Mouse (Mus musculus): ENCODE measurements around the gene Edar.

Gene Edar

DNA sequence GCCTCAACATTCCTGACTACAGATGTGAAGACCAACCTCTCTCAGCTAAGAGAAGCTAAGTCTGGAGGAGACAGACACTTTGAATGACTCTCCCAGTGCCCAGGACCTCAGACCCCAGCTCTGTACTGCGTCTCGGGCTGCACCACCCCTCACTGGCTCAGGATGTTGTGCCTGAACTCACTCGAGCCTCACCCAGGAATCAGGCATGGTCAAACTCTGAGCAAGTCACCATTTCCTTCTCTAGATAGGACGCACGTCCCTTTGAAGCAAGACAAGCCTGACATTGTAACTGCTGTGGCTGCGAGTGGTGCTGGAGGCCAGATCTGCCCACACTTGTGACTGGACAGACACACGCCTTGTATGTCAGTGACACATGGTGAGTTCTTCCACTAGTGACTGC, 73.5 kb downstream of the Edar start:
- DNase-seq (ENCODE audit: low read depth) = no peak

DNA sequence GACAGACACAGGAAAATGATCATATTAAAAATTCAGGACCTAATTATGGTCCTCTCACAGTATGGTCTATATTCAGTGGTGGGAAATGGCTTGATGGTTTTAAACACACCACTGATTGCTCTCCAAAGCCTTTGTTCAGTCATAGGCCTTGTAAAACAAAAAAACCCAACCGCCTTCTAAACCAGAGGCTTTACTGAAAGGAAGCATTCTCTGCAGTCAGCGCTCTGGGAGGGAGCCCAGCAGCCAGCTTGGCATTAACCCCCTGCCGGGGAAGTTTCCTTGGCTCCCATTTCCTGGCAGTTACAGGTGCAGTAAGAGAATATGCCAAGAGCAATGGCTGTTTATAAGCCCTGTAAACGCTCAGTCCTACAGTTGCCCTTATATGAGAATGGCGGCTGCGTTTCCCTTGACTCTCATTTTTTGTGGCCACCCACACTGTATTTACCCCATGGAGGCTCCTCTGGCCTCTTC, 74.0 kb downstream of the Edar start:
- no peak for DNase-seq (ENCODE audit: low read depth)

GRCm38 (mm10) chr10:58600983-58601382, 74.5 kb downstream of the Edar start:
- no peak for DNase-seq (ENCODE audit: low read depth)

DNA sequence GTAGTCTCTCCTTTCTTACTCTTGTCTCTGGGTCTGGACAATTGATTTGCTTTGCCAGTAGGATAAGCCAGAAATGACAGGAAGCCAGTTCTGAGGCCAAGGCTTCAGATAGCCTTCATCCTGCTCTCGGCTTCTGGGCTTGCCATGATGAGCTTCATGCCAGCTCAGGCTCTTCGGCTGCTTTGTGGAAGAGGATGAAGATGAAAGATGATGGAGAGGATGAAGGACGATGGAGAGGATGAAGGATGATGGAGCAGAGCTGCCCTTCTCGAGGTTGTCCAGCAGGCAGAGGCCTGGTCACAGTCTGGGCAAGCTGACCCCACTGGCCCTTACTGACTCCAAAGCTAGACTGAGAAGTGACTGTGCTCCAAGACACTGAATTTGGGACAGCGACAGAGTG, 75.3 kb downstream of the Edar start:
- DNase-seq (ENCODE audit: low read depth) = no peak

- DNase-seq (ENCODE audit: low read depth) = no peak
These were observed 79.6 kb downstream of the Edar start for GRCm38 (mm10) chr10:58595821-58596220.

DNA sequence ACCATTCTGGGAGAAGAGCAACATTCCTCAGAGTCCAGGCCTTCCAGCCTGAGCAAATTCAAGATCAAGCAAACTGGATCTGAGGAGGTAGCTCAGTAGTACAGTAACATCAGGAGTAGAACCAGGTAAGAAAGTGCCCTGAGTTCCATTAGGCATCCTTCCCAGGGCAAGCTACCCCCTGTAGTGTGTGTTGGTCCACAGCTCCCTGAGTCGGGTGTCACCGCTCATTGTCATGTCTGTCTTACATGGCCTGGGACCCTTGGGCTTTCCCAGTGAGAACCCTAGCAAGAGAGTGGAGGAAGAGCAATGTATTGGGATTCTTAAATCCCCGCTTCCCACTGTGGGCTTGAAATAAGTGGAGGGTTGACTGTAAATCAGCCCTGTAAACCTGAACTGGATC, 80.3 kb downstream of the Edar start:
- no peak for DNase-seq (ENCODE audit: low read depth)

DNA sequence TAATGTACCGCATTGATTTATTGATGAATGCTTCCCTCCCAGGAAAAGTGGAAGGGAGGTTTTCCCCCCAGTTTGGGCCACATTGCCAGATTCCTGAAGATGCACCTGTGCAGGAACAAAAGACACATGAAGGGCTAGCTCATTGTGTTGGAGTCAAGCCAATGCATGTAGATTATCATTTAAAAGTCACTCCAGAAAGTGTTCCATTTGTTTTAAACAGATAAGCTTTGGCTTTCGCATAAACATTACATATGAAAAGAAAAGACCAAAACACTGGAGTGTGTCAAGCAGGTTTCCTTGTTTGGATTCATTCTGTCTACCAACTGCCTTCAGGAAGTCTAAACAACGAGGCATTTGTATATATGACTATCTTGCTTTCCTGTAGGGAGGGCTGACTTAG, 81.0 kb downstream of the Edar start:
- no peak for DNase-seq (ENCODE audit: low read depth)

DNA sequence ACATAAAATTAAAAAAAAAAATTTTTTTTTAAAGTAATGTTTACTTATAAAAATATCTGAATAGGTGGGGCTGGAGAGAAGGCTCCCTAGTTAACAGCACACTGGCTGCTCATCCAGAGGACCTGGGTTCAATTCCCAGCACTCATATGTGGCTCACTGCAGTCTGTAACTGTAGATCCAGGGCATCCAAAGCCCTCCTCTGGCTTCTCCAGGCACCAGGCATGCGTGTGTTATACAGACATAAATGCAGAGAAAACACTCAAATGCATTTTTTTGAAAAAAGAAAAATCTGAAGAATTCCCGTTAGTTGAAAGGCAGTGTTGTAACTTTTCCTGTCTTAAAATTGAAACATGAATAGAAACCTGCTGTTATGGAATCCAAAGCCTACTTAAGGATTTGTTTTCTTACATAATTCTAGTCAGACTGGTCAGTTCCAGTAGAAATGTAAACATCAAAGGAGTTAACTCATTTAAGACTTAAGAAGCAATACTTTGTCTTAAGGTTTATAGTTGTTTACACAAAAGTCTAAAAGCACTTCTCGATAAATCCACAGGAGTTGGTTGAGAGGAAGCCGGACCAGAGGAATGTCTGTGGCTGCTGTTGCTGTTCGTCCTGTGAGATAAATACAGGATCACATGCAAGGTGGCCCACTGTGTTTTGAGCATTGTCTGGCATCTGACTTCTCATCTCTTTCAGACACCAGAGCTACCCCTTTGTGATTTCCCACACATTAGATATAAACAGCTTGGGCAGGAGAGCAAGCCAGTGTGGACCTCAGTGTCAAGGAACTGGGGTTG, 89.8 kb downstream of the Edar start:
- DNase-seq (ENCODE audit: low read depth) = no peak

- DNase-seq (ENCODE audit: low read depth) = no peak
These were observed 114.9 kb downstream of the Edar start for GRCm38 (mm10) chr10:58560521-58560920.

GRCm38 (mm10) chr10:58559901-58560300, 115.6 kb downstream of the Edar start:
- peak; percentile 48 for DNase-seq (ENCODE audit: low read depth)

DNA sequence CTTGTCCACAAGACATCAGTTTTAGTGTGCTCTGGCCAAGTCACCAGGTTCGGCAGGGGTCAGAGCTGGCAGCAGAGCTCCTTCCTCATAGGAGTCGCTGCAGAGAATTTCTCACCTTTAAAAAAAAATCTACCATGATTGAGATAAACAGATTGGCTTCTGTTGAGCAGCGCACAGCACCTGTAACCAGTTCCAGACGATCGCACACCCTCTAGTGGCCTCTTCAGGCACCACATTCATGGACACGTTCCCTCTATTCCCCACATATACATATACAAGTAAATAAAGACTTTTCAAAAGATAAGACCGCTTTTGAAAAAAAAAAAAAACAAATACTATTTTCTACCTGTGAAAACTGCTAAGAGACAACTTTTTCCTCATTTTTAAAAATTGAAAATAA, 116.4 kb downstream of the Edar start:
- peak; percentile 26 for DNase-seq (ENCODE audit: low read depth)

- no peak for DNase-seq (ENCODE audit: low read depth)
These were observed 120.6 kb downstream of the Edar start for GRCm38 (mm10) chr10:58554693-58555387.
